Mouse (Mus musculus): ENCODE measurements around the gene Atf3. TPM values are rescaled to one million over a fixed set of nuclear protein-coding genes. Genes with fewer than 3 reads are reported as not detected.

Atf3 gene
- polyA plus RNA-seq, 1 experiment from 2014 or later = 2.3 TPM

GRCm38 (mm10) chr1:191225771-191226170 is 7.9 kb upstream of the Atf3 start:
- no peaks in the 10 kb centered on the region for H3K9me3 ChIP-seq (replicated peaks)
- peaks cover 8% of the 10 kb centered on the region for H3K27me3 ChIP-seq (replicated peaks)
- H3K4me1 ChIP-seq = peaks cover 19% of the 10 kb centered on the region
- ATAC-seq = no peak
- no peak overlapping the region for H3K4me2 ChIP-seq
- H3K4me3 ChIP-seq = no peak overlapping the region
- 80% methylated on average over 2 of the region's 2 CpGs for WGBS (ENCODE audit: insufficient replicate concordance)
- H3K9ac ChIP-seq = no peak overlapping the region
- H3K27ac ChIP-seq = no peak overlapping the region
- H3K36me3 ChIP-seq = no peaks in the 10 kb centered on the region

- 30% methylated on average over 9 of the region's 9 CpGs for WGBS (ENCODE audit: insufficient replicate concordance)
- ATAC-seq = no peak; the same call in 1 of the 2 replicates
- peak overlapping the region; percentile 66; the same call in 1 of the 2 replicates for H3K27ac ChIP-seq
Measured at GRCm38 (mm10) chr1:191224981-191225703, 7.3 kb upstream of the Atf3 start.

GRCm38 (mm10) chr1:191224302-191224980 is 6.6 kb upstream of the Atf3 start:
- Histone ChIP-seq H3K27ac (peak overlapping the region; percentile 75), H3K27me3 (replicated peaks) (peaks cover 20% of the 10 kb centered on the region), H3K9ac (peak overlapping the region; percentile 80), H3K9me3 (replicated peaks) (no peaks in the 10 kb centered on the region), H3K4me3 (peak overlapping the region; percentile 74), H3K4me1 (peaks cover 19% of the 10 kb centered on the region), H3K4me2 (peak overlapping the region; percentile 99), H3K36me3 (no peaks in the 10 kb centered on the region)
- peak; percentile 82 for ATAC-seq
- WGBS (ENCODE audit: insufficient replicate concordance) = under 1% methylated on average over 57 of the region's 57 CpGs

More at GRCm38 (mm10) chr1:191224981-191225703, 7.3 kb upstream of the Atf3 start:
- peaks cover 13% of the 10 kb centered on the region for H3K27me3 ChIP-seq (replicated peaks)
- peak overlapping the region; percentile 74 for H3K4me3 ChIP-seq
- H3K9ac ChIP-seq = peak overlapping the region; percentile 80
- peak overlapping the region; percentile 99 for H3K4me2 ChIP-seq
- H3K4me1 ChIP-seq = peaks cover 19% of the 10 kb centered on the region
- H3K9me3 ChIP-seq (replicated peaks) = no peaks in the 10 kb centered on the region
- H3K36me3 ChIP-seq = no peaks in the 10 kb centered on the region

- peak; percentile 78 for ATAC-seq
- Histone ChIP-seq H3K4me3 (peak overlapping the region; percentile 74), H3K4me1 (peaks cover 19% of the 10 kb centered on the region), H3K36me3 (no peaks in the 10 kb centered on the region), H3K27ac (peak overlapping the region; percentile 46; the same call in 1 of the 2 replicates), H3K9me3 (replicated peaks) (no peaks in the 10 kb centered on the region), H3K9ac (peak overlapping the region; percentile 80), H3K4me2 (peak overlapping the region; percentile 99), H3K27me3 (replicated peaks) (peaks cover 23% of the 10 kb centered on the region)
- 58% methylated on average over 10 of the region's 10 CpGs for WGBS (ENCODE audit: insufficient replicate concordance)
Measured at GRCm38 (mm10) chr1:191223930-191224301, 6.1 kb upstream of the Atf3 start.

- Histone ChIP-seq H3K4me2 (no peak overlapping the region), H3K9ac (no peak overlapping the region), H3K9me3 (replicated peaks) (no peaks in the 10 kb centered on the region), H3K4me1 (peaks cover 19% of the 10 kb centered on the region), H3K27me3 (replicated peaks) (peaks cover 39% of the 10 kb centered on the region), H3K27ac (no peak overlapping the region), H3K36me3 (no peaks in the 10 kb centered on the region), H3K4me3 (no peak overlapping the region)
- no peak for ATAC-seq
- WGBS (ENCODE audit: insufficient replicate concordance) = 81% methylated on average over 4 of the region's 4 CpGs
Measured at GRCm38 (mm10) chr1:191222031-191222430, 4.2 kb upstream of the Atf3 start.

GRCm38 (mm10) chr1:191220588-191220987 is 2.7 kb upstream of the Atf3 start:
- Histone ChIP-seq H3K4me2 (no peak overlapping the region), H3K4me1 (peaks cover 17% of the 10 kb centered on the region), H3K27me3 (replicated peaks) (peaks cover 52% of the 10 kb centered on the region), H3K9ac (no peak overlapping the region), H3K9me3 (replicated peaks) (no peaks in the 10 kb centered on the region), H3K27ac (no peak overlapping the region), H3K4me3 (no peak overlapping the region), H3K36me3 (no peaks in the 10 kb centered on the region)
- WGBS (ENCODE audit: insufficient replicate concordance) = 51% methylated on average over 8 of the region's 8 CpGs
- ATAC-seq = no peak

GRCm38 (mm10) chr1:191219748-191220147 is 1.9 kb upstream of the Atf3 start:
- no peak overlapping the region for H3K4me3 ChIP-seq
- H3K4me2 ChIP-seq = no peak overlapping the region
- ATAC-seq = no peak
- no peak overlapping the region for H3K27ac ChIP-seq
- no peak overlapping the region for H3K9ac ChIP-seq
- H3K36me3 ChIP-seq = no peaks in the 10 kb centered on the region
- H3K27me3 ChIP-seq (replicated peaks) = peaks cover 59% of the 10 kb centered on the region
- 60% methylated on average over 1 of the region's 1 CpGs for WGBS (ENCODE audit: insufficient replicate concordance)
- peaks cover 8% of the 10 kb centered on the region for H3K4me1 ChIP-seq
- no peaks in the 10 kb centered on the region for H3K9me3 ChIP-seq (replicated peaks)

- H3K4me1 ChIP-seq = 0 out of 2 replicates have a peak, but pooled peaks cover under 1% of the 10 kb centered on the region
- no peak overlapping the region for H3K9ac ChIP-seq
- H3K4me2 ChIP-seq = no peak overlapping the region
- WGBS (ENCODE audit: insufficient replicate concordance) = 63% methylated on average over 5 of the region's 5 CpGs
- H3K36me3 ChIP-seq = no peaks in the 10 kb centered on the region
- H3K9me3 ChIP-seq (replicated peaks) = no peaks in the 10 kb centered on the region
- H3K27ac ChIP-seq = no peak overlapping the region
- H3K4me3 ChIP-seq = no peak overlapping the region
- ATAC-seq = no peak
- peaks cover 65% of the 10 kb centered on the region for H3K27me3 ChIP-seq (replicated peaks)
Measured at GRCm38 (mm10) chr1:191218583-191218982, 744 bp upstream of the Atf3 start.

GRCm38 (mm10) chr1:191215776-191216661 is 1.8 kb downstream of the Atf3 start:
- no peak overlapping the region for H3K9ac ChIP-seq
- no peaks in the 10 kb centered on the region for H3K9me3 ChIP-seq (replicated peaks)
- H3K4me1 ChIP-seq = no peaks in the 10 kb centered on the region
- H3K27ac ChIP-seq = no peak overlapping the region
- no peak overlapping the region for H3K4me3 ChIP-seq
- H3K27me3 ChIP-seq (replicated peaks) = peaks cover 70% of the 10 kb centered on the region
- no peak overlapping the region for H3K4me2 ChIP-seq
- H3K36me3 ChIP-seq = no peaks in the 10 kb centered on the region
- no peak for ATAC-seq
- 31% methylated on average over 19 of the region's 19 CpGs for WGBS (ENCODE audit: insufficient replicate concordance)

DNA sequence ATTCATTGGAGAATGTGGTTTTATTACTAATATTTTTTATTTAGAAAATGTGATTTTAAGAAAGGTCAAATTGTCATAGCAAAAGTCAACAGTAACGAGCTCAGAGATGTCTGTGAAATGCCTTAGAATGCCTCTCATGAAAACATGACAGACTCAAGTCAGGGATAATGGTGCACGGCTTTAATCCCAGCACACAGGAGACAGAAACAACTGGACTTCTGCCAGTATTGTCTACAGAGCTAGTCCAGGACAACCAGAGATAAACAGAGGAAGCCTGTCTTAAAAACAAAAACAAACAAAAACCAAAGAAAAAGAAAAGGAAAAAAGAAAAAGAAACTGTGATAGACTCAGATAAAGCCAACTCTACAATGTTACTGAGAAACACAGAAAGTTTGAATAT is 6.7 kb downstream of the Atf3 start:
- H3K27ac ChIP-seq = no peak overlapping the region
- H3K9me3 ChIP-seq (replicated peaks) = no peaks in the 10 kb centered on the region
- 55% methylated on average over 2 of the region's 2 CpGs for WGBS (ENCODE audit: insufficient replicate concordance)
- H3K27me3 ChIP-seq (replicated peaks) = peaks cover 41% of the 10 kb centered on the region
- no peak overlapping the region for H3K4me3 ChIP-seq
- no peaks in the 10 kb centered on the region for H3K4me1 ChIP-seq
- H3K4me2 ChIP-seq = no peak overlapping the region
- no peak for ATAC-seq
- H3K9ac ChIP-seq = no peak overlapping the region
- H3K36me3 ChIP-seq = no peaks in the 10 kb centered on the region

DNA sequence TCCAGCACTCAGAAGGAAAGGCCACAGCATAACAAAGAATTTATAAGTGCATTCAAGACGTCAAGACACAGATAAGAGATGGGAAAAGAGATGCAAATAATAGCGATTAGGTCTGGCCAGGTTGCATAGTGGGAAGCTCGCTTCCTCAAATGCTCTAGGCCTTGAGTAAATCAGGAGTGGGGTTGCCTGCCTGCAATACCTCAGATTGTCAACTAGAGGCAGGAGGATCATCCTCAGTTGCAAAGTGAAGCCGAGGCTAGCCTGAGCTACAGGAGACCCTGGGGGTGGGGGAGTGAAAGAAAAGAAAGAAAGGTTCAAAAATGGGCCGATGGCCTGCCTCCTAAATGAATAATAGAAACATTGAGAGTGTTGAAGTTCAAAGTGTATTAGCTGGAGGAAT is 12.0 kb downstream of the Atf3 start:
- 51% methylated on average over 5 of the region's 5 CpGs for WGBS (ENCODE audit: insufficient replicate concordance)
- no peak overlapping the region for H3K4me3 ChIP-seq
- H3K4me1 ChIP-seq = no peaks in the 10 kb centered on the region
- no peaks in the 10 kb centered on the region for H3K9me3 ChIP-seq (replicated peaks)
- peaks cover 38% of the 10 kb centered on the region; the same call in 1 of the 2 replicates for H3K27me3 ChIP-seq (replicated peaks)
- no peaks in the 10 kb centered on the region for H3K36me3 ChIP-seq
- H3K27ac ChIP-seq = no peak overlapping the region
- no peak overlapping the region for H3K4me2 ChIP-seq
- no peak for ATAC-seq
- H3K9ac ChIP-seq = no peak overlapping the region

Data from liver, embryonic 12.5 days (tissue).